Mouse (Mus musculus) adrenal gland, postnatal 0 days (tissue): ENCODE data around the gene Rxfp3. TPM values are rescaled to one million over a fixed set of nuclear protein-coding genes. Genes with fewer than 3 reads are reported as not detected.

Source experiments
- polyA plus RNA-seq: library from polyadenylated mRNA; unstranded; fragments of >200 nt; fragmentation: Nextera tagmentation; extraction: Ambion mirVana; gene quantifications from 2 replicates; pipeline ENCODE4 v1.2.1, GENCODE M21; 2015

Rxfp3 gene
- polyA plus RNA-seq, result 0.12 and 0.14 TPM in 2 replicates

DNA sequence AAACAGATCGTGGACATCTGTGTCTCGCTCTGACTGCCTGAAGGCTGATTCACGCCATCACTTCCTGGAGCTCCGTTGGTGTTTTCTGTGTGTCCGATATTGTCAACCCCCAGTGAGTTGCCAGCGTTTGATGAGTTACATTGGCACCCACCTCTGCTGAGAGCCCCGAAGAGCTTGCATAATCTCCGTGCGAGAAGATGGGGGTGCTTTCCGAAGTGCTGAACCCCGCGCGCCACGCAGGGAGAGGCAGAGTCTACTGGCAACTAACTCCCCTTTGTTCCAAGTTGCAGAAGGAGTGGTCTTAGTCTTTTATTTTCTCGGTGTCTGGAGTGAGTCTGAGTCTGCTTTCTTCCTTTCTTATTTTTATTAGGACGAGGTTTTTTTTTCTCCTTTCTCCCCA lies at the start of gene Rxfp3:
Gene Rxfp3 (minus strand): TSS at position 281 of the 400 bp plus-strand sequence.

GRCm38 (mm10) chr15:11064558-11065411 lies 27.0 kb upstream of the Rxfp3 start, which contains the start of gene Adamts12:
Gene Adamts12, plus strand, starts transcription at chr15:11064790.

DNA sequence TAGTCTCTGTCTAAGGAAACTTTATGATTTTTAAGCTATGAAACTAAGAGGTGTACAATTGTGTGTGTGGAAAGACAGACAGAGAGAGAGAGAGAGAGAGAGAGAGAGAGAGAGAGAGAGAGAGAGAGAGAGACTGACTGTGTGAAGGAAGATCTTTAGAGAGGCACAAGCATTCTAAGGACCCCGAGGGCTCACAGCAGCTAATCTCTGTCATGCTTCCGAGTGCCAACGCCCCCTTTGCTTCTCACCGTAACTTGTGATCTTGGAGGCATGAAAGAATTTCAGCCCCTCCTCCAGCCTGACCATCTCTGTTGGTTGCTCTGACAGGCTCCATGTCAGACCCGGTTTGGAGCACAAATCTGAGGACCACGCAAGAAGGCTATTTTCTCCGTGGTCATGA lies 37.4 kb downstream of the Rxfp3 start, which contains the start of gene Slc45a2:
Gene Slc45a2 (plus strand): TSS at position 301 of the 400 bp plus-strand sequence.

Other genes starting within 250 kb of the Rxfp3 start
- 28.4 and 41.7 TPM in 2 replicates for gene C1qtnf3, start 85.7 kb downstream of the Rxfp3 start, polyA plus RNA-seq
- 15.0 and 19.8 TPM in 2 replicates for gene Amacr, start 56.2 kb downstream of the Rxfp3 start, polyA plus RNA-seq
- not detected in 2 replicates for gene Slc45a2, start 37.3 kb downstream of the Rxfp3 start, polyA plus RNA-seq
- 2.8 and 3.9 TPM in 2 replicates for gene Adamts12, start 26.8 kb upstream of the Rxfp3 start, polyA plus RNA-seq